Mouse (Mus musculus): ENCODE results near the gene Aplf. TPM values are rescaled to one million over a fixed set of nuclear protein-coding genes. Genes with fewer than 3 reads are reported as not detected.

Aplf gene
- polyA plus RNA-seq (2021): 12.1 TPM

GRCm38 (mm10) chr6:87671771-87672517 lies at the start of gene Aplf:
Gene Aplf (minus strand): TSS chr6:87672193.
- H3K27me3 ChIP-seq: no peaks in the 10 kb centered on the region
- in situ Hi-C loops (cut with MboI; ENCODE audit: low pct_unique_long_range_greater_than_20kb): no loop called here
- ATAC-seq (peak; percentile 91), DNase-seq (ENCODE audit: low read depth, low spot score) (peak; percentile 96)
- ChIA-PET CTCF (interaction anchor here (0.8 to 2.7 kb wide), 6 partner anchors 14 to 273 kb away, joined by 3 to 9 read pairs (median 3); no protein-coding TSS in a partner anchor), POLR2A (interaction anchor here (0.6 kb wide), 1 partner anchor 262 kb away, joined by 3 read pairs; no protein-coding TSS in a partner anchor)
- no peak for TF ChIP-seq CTCF (IDR thresholded peaks at IDR 0.05)

GRCm38 (mm10) chr6:87714091-87714490 lies 42.1 kb upstream of the Aplf start:
- ATAC-seq (no peak), DNase-seq (ENCODE audit: low read depth, low spot score) (no peak)
- ChIA-PET CTCF (no interaction called here), POLR2A (no interaction called here)
- in situ Hi-C loops (cut with MboI; ENCODE audit: low pct_unique_long_range_greater_than_20kb): no loop called here
- H3K27me3 ChIP-seq: no peaks in the 10 kb centered on the region
- TF ChIP-seq CTCF (IDR thresholded peaks at IDR 0.05): no peak

- in situ Hi-C loops (cut with MboI; ENCODE audit: low pct_unique_long_range_greater_than_20kb): no loop called here
Measured at GRCm38 (mm10) chr6:87712311-87712710, 40.3 kb upstream of the Aplf start.

GRCm38 (mm10) chr6:87706246-87706645 lies 34.3 kb upstream of the Aplf start:
- in situ Hi-C loops (cut with MboI; ENCODE audit: low pct_unique_long_range_greater_than_20kb): no loop called here
- peaks cover 9% of the 10 kb centered on the region for H3K27me3 ChIP-seq
- ATAC-seq (no peak), DNase-seq (ENCODE audit: low read depth, low spot score) (no peak)
- CTCF ChIA-PET: no interaction called here
- TF ChIP-seq CTCF (IDR thresholded peaks at IDR 0.05): peak; percentile 50
- POLR2A ChIA-PET: no interaction called here

More at GRCm38 (mm10) chr6:87712311-87712710, 40.3 kb upstream of the Aplf start:
- DNase-seq (ENCODE audit: low read depth, low spot score): no peak
- TF ChIP-seq CTCF (IDR thresholded peaks at IDR 0.05): no peak
- ATAC-seq: no peak
- CTCF ChIA-PET: interaction anchor here (2.0 kb wide), 1 partner anchor 11 kb away, joined by 5 read pairs; no protein-coding TSS in a partner anchor
- POLR2A ChIA-PET: no interaction called here
- no peaks in the 10 kb centered on the region for H3K27me3 ChIP-seq

GRCm38 (mm10) chr6:87696544-87696943 lies 24.6 kb upstream of the Aplf start:
- ATAC-seq: no peak
- DNase-seq (ENCODE audit: low read depth, low spot score): no peak
- ChIA-PET CTCF (interaction anchor here (1.3 kb wide), 1 partner anchor 20 kb away, joined by 3 read pairs; no protein-coding TSS in a partner anchor), POLR2A (no interaction called here)
- in situ Hi-C loops (cut with MboI; ENCODE audit: low pct_unique_long_range_greater_than_20kb): no loop called here
- H3K27me3 ChIP-seq: peaks cover 19% of the 10 kb centered on the region
- TF ChIP-seq CTCF (IDR thresholded peaks at IDR 0.05): no peak

- CTCF ChIA-PET: no interaction called here
- peaks cover 16% of the 10 kb centered on the region for H3K27me3 ChIP-seq
- in situ Hi-C loops (cut with MboI; ENCODE audit: low pct_unique_long_range_greater_than_20kb): no loop called here
- no peak for ATAC-seq
- POLR2A ChIA-PET: interaction anchor here (0.6 kb wide), 1 partner anchor 24 kb away, joined by 3 read pairs; no protein-coding TSS in a partner anchor
- DNase-seq (ENCODE audit: low read depth, low spot score): no peak
- TF ChIP-seq CTCF (IDR thresholded peaks at IDR 0.05): no peak
Measured at GRCm38 (mm10) chr6:87695947-87696346, 24.0 kb upstream of the Aplf start.

- no peak for TF ChIP-seq CTCF (IDR thresholded peaks at IDR 0.05)
- peaks cover 26% of the 10 kb centered on the region for H3K27me3 ChIP-seq
- DNase-seq (ENCODE audit: low read depth, low spot score): no peak
- in situ Hi-C loops (cut with MboI; ENCODE audit: low pct_unique_long_range_greater_than_20kb): no loop called here
- ChIA-PET CTCF (no interaction called here), POLR2A (no interaction called here)
- no peak for ATAC-seq
Measured at GRCm38 (mm10) chr6:87680418-87680817, 8.4 kb upstream of the Aplf start.

GRCm38 (mm10) chr6:87672661-87673060 lies 668 bp upstream of the Aplf start:
- CTCF ChIA-PET: no interaction called here
- no peak for ATAC-seq
- in situ Hi-C loops (cut with MboI; ENCODE audit: low pct_unique_long_range_greater_than_20kb): no loop called here
- POLR2A ChIA-PET: no interaction called here
- H3K27me3 ChIP-seq: no peaks in the 10 kb centered on the region
- no peak for DNase-seq (ENCODE audit: low read depth, low spot score)
- no peak for TF ChIP-seq CTCF (IDR thresholded peaks at IDR 0.05)

- no peak for TF ChIP-seq CTCF (IDR thresholded peaks at IDR 0.05)
- DNase-seq (ENCODE audit: low read depth, low spot score): no peak
- ChIA-PET CTCF (interaction anchor here (0.8 to 2.7 kb wide), 6 partner anchors 13 to 272 kb away, joined by 3 to 9 read pairs (median 3); no protein-coding TSS in a partner anchor), POLR2A (interaction anchor here (0.6 kb wide), 1 partner anchor 261 kb away, joined by 3 read pairs; no protein-coding TSS in a partner anchor)
- no peak for ATAC-seq
- in situ Hi-C loops (cut with MboI; ENCODE audit: low pct_unique_long_range_greater_than_20kb): no loop called here
- H3K27me3 ChIP-seq: no peaks in the 10 kb centered on the region
Measured at GRCm38 (mm10) chr6:87671353-87671752, 640 bp downstream of the Aplf start.

GRCm38 (mm10) chr6:87669894-87670588 lies 2.0 kb downstream of the Aplf start:
- DNase-seq (ENCODE audit: low read depth, low spot score) (no peak), ATAC-seq (no peak)
- in situ Hi-C loops (cut with MboI; ENCODE audit: low pct_unique_long_range_greater_than_20kb): loop anchor here (5.0 to 10.0 kb wide), 2 partner anchors 115 to 273 kb away; no protein-coding TSS in a partner anchor
- no peaks in the 10 kb centered on the region for H3K27me3 ChIP-seq
- POLR2A ChIA-PET: no interaction called here
- peak; percentile 72 for TF ChIP-seq CTCF (IDR thresholded peaks at IDR 0.05)
- CTCF ChIA-PET: interaction anchor here (0.6 to 2.7 kb wide), 8 partner anchors 12 to 271 kb away, joined by 3 to 9 read pairs (median 4); no protein-coding TSS in a partner anchor

- in situ Hi-C loops (cut with MboI; ENCODE audit: low pct_unique_long_range_greater_than_20kb): loop anchor here (5.0 to 10.0 kb wide), 2 partner anchors 114 to 271 kb away; no protein-coding TSS in a partner anchor
- CTCF ChIA-PET: no interaction called here
- DNase-seq (ENCODE audit: low read depth, low spot score) (no peak), ATAC-seq (no peak)
- no peaks in the 10 kb centered on the region for H3K27me3 ChIP-seq
- no peak for TF ChIP-seq CTCF (IDR thresholded peaks at IDR 0.05)
- POLR2A ChIA-PET: no interaction called here
Measured at GRCm38 (mm10) chr6:87668733-87669132, 3.3 kb downstream of the Aplf start.
